Mouse (Mus musculus) liver (tissue): ENCODE measurements at regions not wholly inside any gene's neighbourhood (a gene's known extent, or its start where the extent isn't known, plus 50 kb on each side); places are given as distances from the start of the nearest gene placed in this dataset.

ENCODE experiments used
- DNase-seq: peaks from one replicate; pipeline ENCODE4 v3.0.0-alpha.2; 2020; ENCODE audit warnings: mixed read lengths

DNA sequence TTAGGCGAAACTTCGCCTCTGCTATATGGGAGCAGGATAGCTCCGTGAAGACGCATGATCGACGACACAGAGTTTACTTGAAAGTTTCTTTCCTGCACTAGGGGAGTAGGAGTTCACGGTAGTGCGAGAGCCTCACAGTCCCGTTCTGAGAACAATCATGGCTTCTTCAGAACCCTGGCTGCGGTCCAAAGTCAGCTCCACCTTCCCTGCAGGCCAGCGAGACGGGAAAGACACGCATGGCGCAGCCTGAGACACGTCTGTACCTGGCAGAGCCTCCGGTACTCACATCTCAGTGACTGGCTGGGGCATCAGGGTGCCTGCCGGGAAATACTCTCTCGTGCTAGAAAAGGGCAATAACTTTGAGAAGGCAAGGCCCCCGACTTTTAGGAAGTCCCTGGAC lies 193.8 kb upstream of the Klf4 start:
- DNase-seq, result no peak

- no peak for DNase-seq
Observed at GRCm38 (mm10) chr4:55724286-55724685, 192.0 kb upstream of the Klf4 start.

GRCm38 (mm10) chr4:55723124-55723523 lies 190.9 kb upstream of the Klf4 start:
- DNase-seq, result no peak

GRCm38 (mm10) chr4:55722388-55722787 lies 190.1 kb upstream of the Klf4 start:
- no peak for DNase-seq

- no peak for DNase-seq
Observed at GRCm38 (mm10) chr4:55721834-55722233, 189.6 kb upstream of the Klf4 start.

DNA sequence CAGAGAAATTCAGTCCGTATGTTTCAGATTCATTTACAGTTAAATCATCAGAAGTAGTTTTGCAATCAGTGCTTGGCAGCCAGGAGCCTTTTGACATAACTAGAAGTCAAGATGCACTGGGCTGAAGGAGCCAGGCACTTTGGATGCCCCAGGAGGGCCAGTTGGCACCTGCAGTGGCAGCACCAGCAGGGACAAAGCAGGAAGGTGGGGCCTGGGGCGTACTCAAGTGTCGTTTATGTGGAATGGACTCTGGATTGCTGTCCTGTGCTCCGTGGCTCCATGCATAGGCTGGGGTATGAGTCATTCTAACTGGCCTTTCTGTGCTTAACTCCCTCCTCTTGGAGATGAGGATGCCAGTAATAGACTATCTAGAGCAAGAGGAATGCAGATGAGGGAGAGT lies 186.2 kb upstream of the Klf4 start:
- DNase-seq, result no peak

DNA sequence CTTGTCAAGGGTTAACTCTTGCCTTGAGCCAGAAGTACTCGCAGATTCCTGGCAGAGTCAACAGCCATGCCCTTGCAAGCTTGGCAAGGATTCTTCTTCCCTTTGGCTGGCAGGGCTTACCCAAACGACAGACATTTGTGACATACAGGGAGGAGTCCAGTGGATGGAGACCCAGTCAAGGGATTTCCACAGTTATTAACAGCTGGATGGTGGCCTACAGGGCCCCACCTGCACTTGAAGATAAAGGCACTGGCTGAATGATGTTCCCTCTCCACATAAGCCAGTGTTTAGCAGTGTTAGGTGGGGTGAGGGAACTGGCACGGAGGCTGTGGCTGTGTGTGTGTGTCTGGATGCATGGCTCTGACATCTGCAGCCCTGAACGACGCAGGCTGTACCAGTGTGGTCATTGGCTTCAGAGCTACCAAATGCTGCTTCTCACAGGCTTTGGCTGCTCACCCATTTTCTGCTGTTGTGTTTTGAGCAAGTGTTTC lies 183.9 kb upstream of the Klf4 start:
- DNase-seq, result no peak

- DNase-seq, result no peak
Observed at GRCm38 (mm10) chr4:55711500-55712341, 179.5 kb upstream of the Klf4 start.

GRCm38 (mm10) chr4:55710476-55710875 lies 178.2 kb upstream of the Klf4 start:
- no peak for DNase-seq

- DNase-seq, result no peak
Observed at GRCm38 (mm10) chr4:55708808-55709207, 176.5 kb upstream of the Klf4 start.

- DNase-seq, result no peak
Observed at GRCm38 (mm10) chr4:55707916-55708315, 175.7 kb upstream of the Klf4 start.

DNA sequence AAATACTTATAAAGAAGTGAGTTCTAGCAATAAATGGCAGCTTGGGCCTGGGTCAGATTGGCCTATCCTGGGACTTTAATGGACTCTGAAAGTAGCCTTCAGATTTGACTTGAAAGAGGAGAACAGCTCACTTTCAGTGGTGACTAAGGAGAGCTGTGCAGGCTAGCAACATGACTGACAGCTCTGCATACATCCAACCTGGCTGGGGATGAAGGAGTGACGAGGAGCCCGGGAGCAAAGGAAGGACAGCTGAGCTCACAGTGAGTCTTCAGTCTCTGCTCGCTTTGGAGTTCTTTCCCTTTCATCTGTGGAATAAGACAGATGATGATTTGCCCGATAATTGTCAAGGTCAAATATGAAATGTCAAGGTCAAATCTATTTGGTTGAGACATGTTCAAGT lies 172.7 kb upstream of the Klf4 start:
- no peak for DNase-seq

DNA sequence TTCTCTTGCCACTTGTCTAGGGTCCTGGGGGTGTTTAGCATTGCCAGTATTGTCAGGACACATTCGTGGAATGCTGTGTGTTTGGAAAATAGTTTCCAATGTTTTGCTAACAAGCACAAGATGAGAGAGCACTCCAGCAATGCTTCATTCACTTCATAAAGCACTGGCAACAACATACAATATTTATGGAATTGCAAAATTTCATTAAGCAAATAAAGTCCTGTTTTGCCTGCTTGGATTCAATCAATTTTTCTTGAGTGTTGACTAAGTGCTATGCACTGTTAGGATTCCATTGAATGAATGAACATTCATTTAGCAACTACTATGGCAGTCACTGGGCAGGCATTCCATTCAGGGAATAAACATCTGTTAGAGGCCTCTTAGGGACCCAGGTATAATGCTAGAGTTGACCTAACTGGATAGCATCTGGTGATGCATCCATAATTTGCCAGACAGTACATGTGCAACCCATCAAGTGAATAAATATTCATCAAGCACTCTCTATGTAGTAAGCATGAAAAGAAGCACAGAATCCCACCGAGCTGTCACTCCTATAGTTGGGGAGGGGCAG lies 171.2 kb upstream of the Klf4 start:
- no peak for DNase-seq

DNA sequence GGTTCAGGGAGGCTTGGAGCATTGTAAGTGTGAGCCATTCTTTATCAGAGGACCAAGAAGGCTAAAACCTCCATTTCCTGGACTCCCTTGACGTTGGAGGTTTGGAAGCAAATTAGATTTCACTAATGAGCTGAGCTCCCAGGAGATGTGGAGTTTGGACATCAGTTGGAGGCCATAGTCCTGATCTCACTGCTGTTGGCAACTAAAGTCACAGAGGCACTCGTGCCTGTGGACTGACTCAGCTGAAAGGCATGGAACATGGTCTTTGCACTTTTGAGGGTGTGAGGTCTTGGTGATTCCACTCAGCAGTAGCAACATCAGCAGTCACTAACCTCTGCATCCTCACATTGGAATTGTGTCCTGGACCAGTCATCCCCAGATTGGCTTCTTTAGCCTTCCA lies 169.1 kb upstream of the Klf4 start:
- DNase-seq, result no peak

GRCm38 (mm10) chr4:55699917-55700316 lies 167.7 kb upstream of the Klf4 start:
- DNase-seq, result no peak

GRCm38 (mm10) chr4:55699161-55699560 lies 166.9 kb upstream of the Klf4 start:
- no peak for DNase-seq

DNA sequence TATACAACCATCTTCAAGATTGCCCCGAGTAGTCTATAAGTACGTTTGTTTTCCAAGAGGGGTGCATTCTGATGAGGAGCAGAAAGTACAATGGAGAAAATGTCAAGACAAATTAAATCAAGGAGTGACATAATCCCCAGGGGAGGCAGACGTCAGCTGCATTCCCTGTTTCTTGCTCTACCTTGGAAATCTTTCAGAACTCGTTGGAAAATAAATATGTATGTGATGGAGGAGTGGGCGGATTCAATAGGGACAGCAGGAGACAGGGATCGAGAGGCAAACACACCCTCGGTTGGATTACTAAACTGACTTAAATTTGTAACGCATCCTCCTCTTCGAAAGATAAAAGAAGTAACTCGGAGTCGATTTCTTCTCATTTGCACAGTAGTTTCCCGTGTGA lies 164.8 kb upstream of the Klf4 start:
- no peak for DNase-seq

- no peak for DNase-seq
Observed at GRCm38 (mm10) chr4:55696428-55696827, 164.2 kb upstream of the Klf4 start.

- no peak for DNase-seq
Observed at GRCm38 (mm10) chr4:55695246-55695645, 163.0 kb upstream of the Klf4 start.

DNA sequence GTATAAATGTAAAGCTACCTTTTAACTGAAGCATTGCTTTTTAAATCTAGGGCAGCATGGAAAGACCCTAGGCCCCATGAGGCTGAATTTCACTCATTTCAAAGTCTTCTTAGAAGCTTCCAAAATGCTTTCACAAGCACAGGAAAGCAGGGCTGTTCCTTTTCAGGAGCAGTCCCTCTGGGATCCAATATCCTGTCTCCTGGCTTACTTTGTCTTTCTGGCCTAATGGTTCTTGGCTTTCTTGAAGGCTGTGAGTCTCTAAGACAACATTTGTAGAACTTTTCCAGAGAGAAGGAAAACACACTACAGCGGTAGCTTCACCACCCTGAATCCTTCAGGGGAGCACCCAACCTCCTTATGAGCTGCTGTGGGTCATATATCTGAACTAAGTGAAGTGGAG lies 157.2 kb upstream of the Klf4 start:
- DNase-seq, result no peak

GRCm38 (mm10) chr4:55686771-55687170 lies 154.5 kb upstream of the Klf4 start:
- no peak for DNase-seq

GRCm38 (mm10) chr4:55672288-55672687 lies 140.0 kb upstream of the Klf4 start:
- DNase-seq, result no peak

DNA sequence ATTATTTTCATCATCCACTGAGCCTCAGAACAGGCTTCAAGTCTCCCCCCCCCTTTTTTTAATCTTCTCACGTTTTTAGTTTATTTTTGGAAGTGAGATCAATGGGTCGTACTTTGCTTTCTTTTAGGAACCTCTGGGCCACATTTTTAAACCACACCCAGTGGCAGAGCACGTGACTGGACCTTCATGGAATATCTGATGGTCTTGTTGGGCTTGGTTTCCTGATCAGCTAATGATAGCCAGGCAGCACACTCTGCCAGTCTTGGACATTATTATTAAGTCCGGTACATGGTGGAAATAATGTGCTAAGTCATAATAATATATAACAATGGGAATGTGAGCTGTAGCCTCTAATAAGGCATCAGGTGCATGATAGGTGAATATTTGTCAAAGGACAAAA lies 138.0 kb upstream of the Klf4 start:
- no peak for DNase-seq

DNA sequence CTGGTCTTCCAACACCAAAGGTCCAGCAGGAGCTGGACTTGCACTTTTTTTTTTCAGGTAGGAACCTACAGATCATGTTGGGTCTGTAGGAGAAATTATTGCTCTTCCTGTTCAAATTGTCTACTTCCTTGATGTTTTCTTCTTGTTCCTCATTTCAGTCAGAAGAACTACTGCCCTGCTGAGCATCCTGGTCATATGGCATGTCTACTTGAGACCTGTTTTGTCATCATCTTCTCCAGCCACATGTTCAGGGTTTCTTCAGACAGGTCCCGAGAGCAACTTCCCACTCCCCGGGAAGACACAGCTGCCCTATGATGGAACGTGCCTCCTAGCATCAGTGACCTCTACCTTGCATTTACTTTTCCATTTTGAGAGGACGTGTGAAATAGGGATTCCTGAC lies 132.6 kb upstream of the Klf4 start:
- DNase-seq, result no peak

DNA sequence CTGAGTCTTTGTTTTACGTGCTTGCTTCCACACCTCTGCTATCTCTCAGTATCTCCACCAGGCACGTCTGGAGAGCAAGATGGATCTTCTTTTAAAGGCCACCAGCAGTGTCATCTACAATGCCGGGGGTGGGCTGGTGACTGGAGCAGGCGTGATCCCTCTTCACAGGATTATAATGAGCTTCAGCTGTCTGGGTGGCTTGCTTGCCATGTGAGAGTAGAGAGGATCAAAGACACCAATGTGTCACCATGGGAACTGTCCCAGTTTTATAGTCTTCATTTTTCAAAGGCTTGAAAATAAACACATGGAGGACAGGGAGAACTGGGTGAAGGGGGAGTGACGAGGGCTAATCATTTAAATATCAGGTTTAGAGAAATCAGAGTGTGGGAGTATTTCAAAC lies 131.6 kb upstream of the Klf4 start:
- DNase-seq, result no peak
